Mouse (Mus musculus) ES-Bruce4 (cell line): ENCODE measurements around the gene Polk.

Experiments
- EP300 ChIP-seq: IDR thresholded peaks from 2 replicates; pipeline ENCODE4 v1.6.1; 2011; ENCODE audit warnings: low read depth, low read length; ENCODE audit not compliant: insufficient read depth
- POLR2A ChIP-seq: IDR thresholded peaks from one replicate; pipeline ENCODE4 v1.8.1; 2011; ENCODE audit warnings: low read length; ENCODE audit not compliant: insufficient read depth

DNA sequence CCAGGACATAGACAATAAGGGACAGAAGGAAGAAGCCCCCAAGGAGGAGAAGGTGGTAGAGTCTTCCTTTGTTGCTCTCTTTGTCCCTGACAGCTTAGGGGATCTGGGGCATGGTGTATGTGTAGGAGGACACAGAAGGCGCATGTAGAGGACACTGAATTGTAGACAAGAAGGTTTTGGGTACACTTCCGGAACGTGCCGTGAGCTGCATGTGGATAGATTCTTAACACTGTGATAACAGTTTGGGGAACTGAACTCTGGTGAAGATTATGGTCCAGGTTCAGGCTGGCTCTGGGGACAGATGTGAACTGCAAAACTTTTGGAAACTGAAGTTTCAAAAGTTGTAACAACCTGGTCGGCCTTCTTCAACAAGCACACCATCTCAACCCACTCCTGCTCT, 84.8 kb downstream of the Polk start:
- TF ChIP-seq EP300 (no peak), POLR2A (no peak)
